15 mouse cellular contexts compared by ENCODE assay signal in the genomic region with DNA sequence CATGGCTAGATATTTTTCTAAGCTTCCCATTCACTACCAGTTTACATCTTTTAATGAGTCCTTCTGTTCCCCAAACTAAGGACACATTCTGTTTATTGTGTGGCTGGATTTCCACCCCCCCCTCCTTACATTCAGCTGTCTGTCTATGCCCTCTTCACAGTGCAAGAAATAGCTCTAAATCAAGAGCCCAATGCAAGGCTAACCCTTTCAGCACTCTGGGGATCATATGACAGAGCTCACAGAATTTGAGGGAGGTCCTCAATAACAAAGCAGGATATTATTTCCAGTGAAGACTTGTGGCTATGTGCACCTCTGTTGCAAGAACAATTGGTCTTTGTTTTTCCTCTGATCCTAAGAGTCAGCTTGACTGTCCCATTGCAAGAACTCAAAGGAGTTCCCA.
DNase-seq lines count a peak whose midpoint lies in the region; ATAC-seq lines count a peak whose summit lies in the region.
"Had no signal": no experiment of that assay in that cellular context is flagged by ENCODE, and none has a peak within 500 bp of the region (broad histone marks: within the 10 kb centered on the region; RNA-seq: fewer than 3 reads in every experiment).

No protein-coding gene starts in this region.

- no peaks in the 10 kb centered on the region for H3K36me3 ChIP-seq in kidney, embryonic 16.5 days (ENCODE audit: insufficient read depth, low read length)
- H3K36me3 ChIP-seq in embryonic facial prominence, embryonic 14.5 days (ENCODE audit: control insufficient read depth, insufficient read depth, low read length) = no peaks in the 10 kb centered on the region
- H3K36me3 ChIP-seq: liver, embryonic 13.5 days; neural tube, embryonic 13.5 days had no signal

- H3K4me2 ChIP-seq in kidney, embryonic 16.5 days (replicated peaks; ENCODE audit: low read depth, low read length) = no peak overlapping the region
- H3K4me2 ChIP-seq in embryonic facial prominence, embryonic 14.5 days (ENCODE audit: low read depth, low read length) = no peak overlapping the region
- H3K4me2 ChIP-seq: liver, embryonic 13.5 days; neural tube, embryonic 13.5 days had no signal

- no peak overlapping the region for H3K27ac ChIP-seq in kidney, embryonic 16.5 days (ENCODE audit: low read length)
- no peak overlapping the region for H3K27ac ChIP-seq in embryonic facial prominence, embryonic 14.5 days (replicated peaks; ENCODE audit: low read depth, low read length)
- H3K27ac ChIP-seq: left cerebral cortex, adult 2 months; liver, embryonic 13.5 days; macrophage; neural tube, embryonic 13.5 days had no signal

- ATAC-seq in kidney, embryonic 16.5 days (ENCODE audit: low FRiP score, low TSS enrichment) = peak; percentile 76; the same call in 1 of the 2 replicates
- ATAC-seq in embryonic facial prominence, embryonic 14.5 days (ENCODE audit: low read depth) = peak; percentile 88

- no peak for DNase-seq in kidney, adult 9 months
- peak; percentile 9 for DNase-seq in 3T3-L1 (ENCODE audit: low read depth, low spot score)
- peak; percentile 17 for DNase-seq in NIH3T3 (ENCODE audit: low read depth)
- peak; percentile 75 for DNase-seq in embryonic facial prominence, embryonic 14.5 days (ENCODE audit: low spot score)
- DNase-seq in adrenal gland, adult 8-10 months = no peak
- no peak for DNase-seq in spleen, postnatal 36 days (ENCODE audit: low spot score in 2 of 2)
- DNase-seq: cerebellum, adult 2 months; heart, postnatal 4 days; kidney, postnatal 14 days; liver, embryonic 13.5 days; right cerebral cortex, postnatal 25 days had no signal

- H3K9ac ChIP-seq in kidney, embryonic 16.5 days (replicated peaks; ENCODE audit: low read length) = no peak overlapping the region
- no peak overlapping the region for H3K9ac ChIP-seq in embryonic facial prominence, embryonic 14.5 days (ENCODE audit: low read depth, low read length)
- H3K9ac ChIP-seq: liver, embryonic 13.5 days; neural tube, embryonic 13.5 days had no signal

- no peak overlapping the region for H3K4me3 ChIP-seq in kidney, embryonic 16.5 days (ENCODE audit: low read length)
- no peak overlapping the region for H3K4me3 ChIP-seq in embryonic facial prominence, embryonic 14.5 days (ENCODE audit: low read depth, low read length)
- H3K4me3 ChIP-seq: left cerebral cortex, adult 2 months; liver, embryonic 13.5 days; neural tube, embryonic 13.5 days had no signal

- no peaks in the 10 kb centered on the region for H3K4me1 ChIP-seq in kidney, embryonic 16.5 days (ENCODE audit: insufficient read depth, low read length)
- H3K4me1 ChIP-seq in embryonic facial prominence, embryonic 14.5 days (ENCODE audit: control insufficient read depth, insufficient read depth, low read length) = no peaks in the 10 kb centered on the region
- H3K4me1 ChIP-seq: liver, embryonic 13.5 days; neural tube, embryonic 13.5 days had no signal

- H3K9me3 ChIP-seq in kidney, embryonic 16.5 days (ENCODE audit: low read length) = no peaks in the 10 kb centered on the region
- no peaks in the 10 kb centered on the region for H3K9me3 ChIP-seq in embryonic facial prominence, embryonic 14.5 days (ENCODE audit: control insufficient read depth, low read length)
- H3K9me3 ChIP-seq: liver, embryonic 13.5 days; neural tube, embryonic 13.5 days had no signal

- no peaks in the 10 kb centered on the region for H3K27me3 ChIP-seq in kidney, embryonic 16.5 days (ENCODE audit: insufficient read depth, low read length)
- no peaks in the 10 kb centered on the region for H3K27me3 ChIP-seq in embryonic facial prominence, embryonic 14.5 days (replicated peaks; ENCODE audit: control insufficient read depth, insufficient read depth, low read length)
- H3K27me3 ChIP-seq: liver, embryonic 13.5 days; neural tube, embryonic 13.5 days had no signal

Comparison
In these comparisons a context has a peak if more than half of its experiments do, and no peak if none do; other contexts are left out.
1. DNase-seq: peak in 3T3-L1 (single experiment), NIH3T3 (single experiment) and embryonic facial prominence, embryonic 14.5 days (single experiment); none in kidney, adult 9 months (single experiment), adrenal gland, adult 8-10 months (single experiment) and spleen, postnatal 36 days (0 of 2).